Mouse (Mus musculus): ENCODE data around the gene Vcpkmt. TPM values are rescaled to one million over a fixed set of nuclear protein-coding genes. Genes with fewer than 3 reads are reported as not detected.

Gene Vcpkmt
- polyA plus RNA-seq (2012; rRNA removed): 17.6 and 19.3 TPM in 2 replicates

DNA sequence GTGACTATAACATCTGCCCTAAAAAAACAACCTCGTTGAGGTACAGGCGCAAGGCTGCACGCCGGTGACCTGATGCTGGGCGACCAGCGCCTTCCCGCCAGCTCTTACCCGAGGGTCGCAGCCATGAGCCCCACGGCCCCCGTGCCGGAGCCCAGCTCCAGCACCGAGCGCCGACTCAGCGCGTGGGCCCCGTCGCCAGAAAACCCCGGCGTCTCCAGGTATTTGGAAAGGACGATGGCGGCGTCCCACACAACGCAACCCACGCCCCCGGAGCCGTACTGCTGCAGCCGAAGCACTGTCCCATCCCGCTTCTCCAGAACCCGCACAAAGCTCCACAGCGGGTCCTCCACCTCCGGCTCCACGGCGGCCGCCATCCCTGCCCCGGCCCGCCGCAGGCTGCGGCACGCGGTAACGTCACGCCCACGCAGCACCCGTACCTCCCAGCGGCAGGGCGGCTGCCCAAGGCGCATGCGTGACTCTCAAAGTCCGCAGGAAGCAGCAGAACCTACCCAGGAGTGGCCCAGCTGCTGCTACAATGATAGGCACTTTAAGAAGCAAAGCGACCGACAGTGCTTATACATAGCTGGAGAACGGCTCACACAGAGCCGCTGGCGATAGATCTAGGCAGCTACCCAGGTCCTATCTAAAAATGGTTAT, at the start of gene Vcpkmt:
Vcpkmt (minus strand) TSS at position 416 of the 657 bp plus-strand sequence.

Other genes starting within 250 kb of the Vcpkmt start
- gene Nemf, start 225.9 kb downstream of the Vcpkmt start, polyA plus RNA-seq (2012; rRNA removed): 39.4 and 48.0 TPM in 2 replicates
- 72.5 and 100 TPM in 2 replicates for gene Arf6, start 210.9 kb downstream of the Vcpkmt start, polyA plus RNA-seq (2012; rRNA removed)
- gene Gm9887, start 210.6 kb downstream of the Vcpkmt start, polyA plus RNA-seq (2012; rRNA removed): 0.22 and 0.74 TPM in 2 replicates
- gene Sos2, start 98.8 kb upstream of the Vcpkmt start, polyA plus RNA-seq (2012; rRNA removed): 28.2 and 31.7 TPM in 2 replicates
- gene L2hgdh, start 141.8 kb upstream of the Vcpkmt start, polyA plus RNA-seq (2012; rRNA removed): 9.1 and 13.1 TPM in 2 replicates
- gene Atp5s, start 141.9 kb upstream of the Vcpkmt start, polyA plus RNA-seq (2012; rRNA removed): 16.6 and 19.3 TPM in 2 replicates
- 0.49 and 0.99 TPM in 2 replicates for gene Cdkl1, start 208.2 kb upstream of the Vcpkmt start, polyA plus RNA-seq (2012; rRNA removed)